Mouse (Mus musculus): ENCODE data around the gene Rpl32.

DNA sequence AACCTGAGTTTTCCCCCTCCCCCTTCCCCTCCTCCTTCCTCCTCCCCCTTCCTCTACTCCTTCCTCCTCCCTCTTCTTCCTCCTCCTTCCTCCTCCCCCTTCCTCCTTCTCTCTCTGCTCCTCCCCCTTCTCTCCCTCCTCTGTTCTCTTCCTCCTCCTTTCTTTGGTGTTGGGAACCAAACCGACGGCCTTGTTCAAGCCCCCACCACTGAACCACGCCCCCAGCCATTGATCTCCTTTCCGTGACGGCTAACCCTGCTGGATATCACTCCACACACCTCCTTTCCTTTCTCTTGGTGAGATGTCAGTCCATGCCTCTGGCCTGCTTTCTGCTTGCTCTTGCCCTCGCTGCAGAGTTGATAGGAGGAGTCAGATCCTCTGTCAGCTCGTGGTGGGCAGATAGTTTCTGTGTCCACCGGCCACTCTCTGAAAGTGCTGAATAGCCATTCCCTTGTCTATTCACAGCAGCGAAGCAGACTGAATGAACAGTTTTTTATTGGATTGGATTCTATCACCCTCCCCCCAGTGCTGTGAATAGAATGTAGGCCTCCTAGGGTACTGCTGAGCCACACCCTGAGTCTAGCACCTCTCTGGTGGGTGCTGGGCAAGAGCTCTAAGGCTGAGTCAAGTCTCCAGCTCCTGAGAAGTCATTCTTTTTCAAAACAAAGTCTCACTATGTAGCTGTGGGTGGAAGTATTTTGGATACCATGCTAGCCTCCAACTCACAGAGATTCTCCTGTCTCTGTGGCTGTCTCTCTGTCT lies 46.4 kb downstream of the Rpl32 start, which contains the start of gene Tmem40:
- no peak for TF ChIP-seq GATA1 (IDR thresholded peaks at IDR 0.05; ENCODE audit: low read length)
- TF ChIP-seq TAL1 (IDR thresholded peaks at IDR 0.05; ENCODE audit: low read length), result no peak

Data from erythroblast, embryonic 14.5 days (primary cell).